Mouse (Mus musculus) limb, embryonic 14.5 days (tissue): ENCODE results near the gene Msh5. TPM values are rescaled to one million over a fixed set of nuclear protein-coding genes. Genes with fewer than 3 reads are reported as not detected.
"Not testable (repeated sequence)": the region's sequence is repeated elsewhere in the genome, so short reads cannot be mapped to it uniquely, and the experiment has no call there.

Experiments used
- ATAC-seq: fragments of 200-750 bp; cut with Nextera tagmentation; 2 replicates; pipeline ENCODE4 v1.8.0; 2017; ENCODE audit warnings: low read depth, moderate number of reproducible peaks, moderate TSS enrichment; ENCODE audit not compliant: low FRiP score
- DNase-seq: peaks from one replicate; pipeline ENCODE4 v3.0.0-alpha.2; 2015; ENCODE audit warnings: low spot score
- H3K27ac ChIP-seq: fragments of 300-500 bp; sonication (generic); replicated peaks from 2 replicates; pipeline ENCODE4 v1.5.1; 2014; ENCODE audit warnings: low read depth, mild to moderate bottlenecking, low read length, moderate library complexity, mixed read lengths
- H3K27me3 ChIP-seq: fragments of 300-500 bp; sonication (generic); 2 replicates; pipeline ENCODE4 v1.6.1; 2014; ENCODE audit warnings: low read length, mixed read lengths; ENCODE audit not compliant: control insufficient read depth, insufficient read depth
- H3K36me3 ChIP-seq: fragments of 300-500 bp; sonication (generic); 2 replicates; pipeline ENCODE4 v1.6.1; 2014; ENCODE audit warnings: mild to moderate bottlenecking, low read length, moderate library complexity, mixed read lengths; ENCODE audit not compliant: control insufficient read depth, insufficient read depth
- H3K4me1 ChIP-seq: fragments of 300-500 bp; sonication (generic); 2 replicates; pipeline ENCODE4 v1.6.1; 2014; ENCODE audit warnings: antibody characterized with exemption, low read length, mixed read lengths; ENCODE audit not compliant: control insufficient read depth, insufficient read depth
- H3K4me2 ChIP-seq: fragments of 300-500 bp; sonication (generic); replicated peaks from 2 replicates; pipeline ENCODE4 v1.6.1; 2014; ENCODE audit warnings: low read depth, mild to moderate bottlenecking, low read length, moderate library complexity; ENCODE audit not compliant: severe bottlenecking
- H3K4me3 ChIP-seq: fragments of 300-500 bp; sonication (generic); replicated peaks from 2 replicates; pipeline ENCODE4 v1.5.1; 2014; ENCODE audit warnings: low read length
- H3K9ac ChIP-seq: fragments of 300-500 bp; sonication (generic); 2 replicates; pipeline ENCODE4 v1.6.1; 2014; ENCODE audit warnings: mild to moderate bottlenecking, low read depth, low read length, moderate library complexity; ENCODE audit not compliant: severe bottlenecking
- H3K9me3 ChIP-seq: fragments of 300-500 bp; sonication (generic); 2 replicates; pipeline ENCODE4 v1.6.1; 2016; ENCODE audit warnings: low read length; ENCODE audit not compliant: control insufficient read depth
- POLR2A ChIP-seq: fragments of 200-500 bp; IDR thresholded peaks from 2 replicates; pipeline ENCODE4 v1.8.0; 2012; ENCODE audit warnings: inconsistent platforms, mild to moderate bottlenecking, moderate library complexity, borderline replicate concordance; ENCODE audit not compliant: insufficient read depth, insufficient read length; ENCODE audit errors: extremely low read depth
- WGBS: fragments of 180-500 bp; shearing (Covaris S2); extraction: QIAGEN DNeasy Blood & Tissue Kit; methylation state at CpG from one replicate; pipeline ENCODE4 v1.1.7; 2014; 5-methylcytosine and 5-hydroxymethylcytosine counted together
- polyA plus RNA-seq, 2 experiments: library from polyadenylated mRNA; depleted of rRNA in 1 of 2; stranded (reverse) in 1 of 2; unstranded in 1 of 2; fragments of >200 nt; fragmentation: Nextera tagmentation in 1 of 2; extraction: Ambion mirVana in 1 of 2; gene quantifications; 2 replicates each; pipeline versions ENCODE4 v1.2.1 to v1.2.3; 2012 to 2014

Gene Msh5
- polyA plus RNA-seq, 2 experiments = 3.5 to 6.4 TPM

- Histone ChIP-seq H3K9ac (no peak overlapping the region), H3K4me3 (no peak overlapping the region), H3K27me3 (no peaks in the 10 kb centered on the region), H3K4me2 (no peak overlapping the region), H3K4me1 (peaks cover 6% of the 10 kb centered on the region), H3K9me3 (no peaks in the 10 kb centered on the region), H3K36me3 (peaks cover 82% of the 10 kb centered on the region), H3K27ac (no peak overlapping the region)
- no peak for TF ChIP-seq POLR2A
- 95% methylated on average over 7 of the region's 7 CpGs for WGBS
- DNase-seq = no peak
- ATAC-seq = no peak
Observed at GRCm38 (mm10) chr17:35007387-35007991, 39.1 kb downstream of the Msh5 start.

GRCm38 (mm10) chr17:35005902-35006301 lies 40.6 kb downstream of the Msh5 start:
- H3K27ac ChIP-seq, H3K27me3 ChIP-seq, DNase-seq, H3K4me2 ChIP-seq, H3K9ac ChIP-seq, H3K4me3 ChIP-seq, H3K9me3 ChIP-seq, ATAC-seq: not testable (repeated sequence)
- H3K36me3 ChIP-seq = peaks cover 66% of the 10 kb centered on the region
- peaks cover 11% of the 10 kb centered on the region for H3K4me1 ChIP-seq
- 94% methylated on average over 4 of the region's 5 CpGs for WGBS

DNA sequence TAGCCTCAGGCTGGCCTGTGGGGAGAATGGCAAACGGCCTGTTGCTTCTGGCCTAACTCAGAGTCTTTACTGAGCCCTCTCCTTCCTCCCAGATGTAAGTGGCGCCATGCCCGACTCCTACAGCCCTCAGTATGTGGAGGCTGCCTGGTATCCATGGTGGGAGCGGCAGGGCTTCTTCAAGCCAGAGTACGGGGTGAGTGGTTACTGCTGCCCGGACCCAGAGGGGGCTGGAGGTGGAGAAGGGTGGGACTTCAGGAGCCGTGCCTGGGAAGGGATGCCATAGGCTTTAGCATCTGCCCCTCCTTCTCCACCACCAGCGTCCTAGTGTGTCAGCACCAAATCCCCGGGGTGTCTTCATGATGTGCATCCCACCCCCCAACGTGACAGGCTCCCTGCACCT lies 41.4 kb downstream of the Msh5 start:
- H3K9ac ChIP-seq = no peak overlapping the region

DNA sequence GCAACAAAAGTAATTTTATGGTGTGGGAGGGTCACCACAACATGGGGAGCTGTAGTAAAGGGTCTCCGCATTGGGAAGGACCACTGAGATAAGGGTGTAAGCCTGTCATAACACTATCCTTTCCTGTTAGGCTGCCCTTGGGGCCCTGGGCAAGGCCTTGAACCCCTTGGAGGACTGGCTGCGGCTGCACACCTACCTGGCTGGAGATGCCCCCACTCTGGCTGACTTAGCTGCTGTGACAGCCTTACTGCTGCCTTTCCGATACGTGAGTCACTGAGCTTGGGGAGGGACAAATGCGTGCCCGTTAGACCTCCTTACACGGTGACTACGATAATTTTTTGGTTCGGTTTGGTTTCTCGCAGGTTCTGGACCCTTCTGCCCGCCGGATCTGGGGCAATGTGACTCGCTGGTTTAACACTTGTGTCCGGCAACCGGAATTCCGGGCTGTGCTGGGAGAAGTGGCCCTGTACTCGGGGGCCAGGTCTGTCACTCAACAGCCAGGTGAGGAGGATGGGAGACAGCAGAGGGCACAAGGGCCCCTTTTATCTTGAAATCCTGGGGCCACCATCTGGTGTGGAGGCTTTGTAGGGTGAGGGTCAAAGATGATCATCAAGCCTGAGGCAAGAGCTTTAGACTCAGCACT lies 42.3 kb downstream of the Msh5 start:
- Histone ChIP-seq H3K4me1 (peaks cover 16% of the 10 kb centered on the region), H3K4me3 (no peak overlapping the region), H3K4me2 (no peak overlapping the region), H3K27me3 (no peaks in the 10 kb centered on the region), H3K36me3 (peaks cover 51% of the 10 kb centered on the region), H3K9me3 (no peaks in the 10 kb centered on the region), H3K27ac (no peak overlapping the region), H3K9ac (no peak overlapping the region)
- DNase-seq (no peak), ATAC-seq (no peak)
- no peak for TF ChIP-seq POLR2A
- 95% methylated on average over 17 of the region's 17 CpGs for whole genome bisulfite sequencing

More for the DNA sequence above, 41.4 kb downstream of the Msh5 start:
- no peak overlapping the region for H3K27ac ChIP-seq
- 93% methylated on average over 10 of the region's 10 CpGs for WGBS
- no peaks in the 10 kb centered on the region for H3K27me3 ChIP-seq
- no peak overlapping the region for H3K4me2 ChIP-seq
- H3K9me3 ChIP-seq = no peaks in the 10 kb centered on the region
- peaks cover 58% of the 10 kb centered on the region for H3K36me3 ChIP-seq
- H3K4me1 ChIP-seq = peaks cover 11% of the 10 kb centered on the region
- no peak for ATAC-seq
- H3K4me3 ChIP-seq = no peak overlapping the region
- TF ChIP-seq POLR2A = no peak
- no peak for DNase-seq

GRCm38 (mm10) chr17:35003022-35003838 lies 43.3 kb downstream of the Msh5 start:
- H3K9ac ChIP-seq = peak overlapping the region; percentile 78
- no peak overlapping the region for H3K27ac ChIP-seq
- no peaks in the 10 kb centered on the region for H3K27me3 ChIP-seq
- peak overlapping the region; percentile 88 for H3K4me2 ChIP-seq
- ATAC-seq (no peak), DNase-seq (no peak)
- TF ChIP-seq POLR2A = no peak
- no peaks in the 10 kb centered on the region for H3K9me3 ChIP-seq
- 64% methylated on average over 9 of the region's 9 CpGs for WGBS
- peaks cover 16% of the 10 kb centered on the region for H3K4me1 ChIP-seq
- peak overlapping the region; percentile 91 for H3K4me3 ChIP-seq
- H3K36me3 ChIP-seq = peaks cover 43% of the 10 kb centered on the region
